Mouse (Mus musculus) liver, embryonic 12.5 days (tissue): ENCODE data around the gene Psen1. TPM values are rescaled to one million over a fixed set of nuclear protein-coding genes. Genes with fewer than 3 reads are reported as not detected.
A peak's percentile ranks its signal among the peaks of the same experiment; 100 is the strongest.

Experiments
- ATAC-seq: fragments of 200-750 bp; cut with Nextera tagmentation; 2 replicates; pipeline ENCODE4 v1.8.0; 2017; ENCODE audit warnings: moderate number of reproducible peaks, mild to moderate bottlenecking, moderate library complexity
- H3K27ac ChIP-seq: fragments of 300-500 bp; sonication (generic); 2 replicates; pipeline ENCODE4 v1.5.1; 2016; ENCODE audit warnings: mild to moderate bottlenecking
- H3K27me3 ChIP-seq: fragments of 300-500 bp; sonication (generic); replicated peaks from 2 replicates; pipeline ENCODE4 v1.6.1; 2016; ENCODE audit warnings: mild to moderate bottlenecking, moderate library complexity
- H3K36me3 ChIP-seq: fragments of 300-500 bp; sonication (generic); 2 replicates; pipeline ENCODE4 v1.6.1; 2016; ENCODE audit warnings: mild to moderate bottlenecking, moderate library complexity
- H3K4me1 ChIP-seq: fragments of 300-500 bp; sonication (generic); 2 replicates; pipeline ENCODE4 v1.6.1; 2016
- H3K4me2 ChIP-seq: fragments of 300-500 bp; sonication (generic); 2 replicates; pipeline ENCODE4 v1.6.1; 2016; ENCODE audit warnings: mild to moderate bottlenecking, moderate library complexity
- H3K4me3 ChIP-seq: fragments of 300-500 bp; sonication (generic); 2 replicates; pipeline ENCODE4 v1.5.1; 2016; ENCODE audit warnings: mild to moderate bottlenecking, moderate library complexity
- H3K9ac ChIP-seq: fragments of 300-500 bp; sonication (generic); 2 replicates; pipeline ENCODE4 v1.6.1; 2016; ENCODE audit warnings: mild to moderate bottlenecking, moderate library complexity
- H3K9me3 ChIP-seq: fragments of 300-500 bp; sonication (generic); replicated peaks from 2 replicates; pipeline ENCODE4 v1.6.1; 2016; ENCODE audit warnings: mild to moderate bottlenecking, moderate library complexity
- WGBS: fragments of 180-500 bp; shearing (Covaris S2); methylation state at CpG from one replicate; pipeline ENCODE4 v1.1.7; 2016; ENCODE audit not compliant: insufficient replicate concordance; 5-methylcytosine and 5-hydroxymethylcytosine counted together
- polyA plus RNA-seq: library from polyadenylated mRNA; unstranded; fragments of >200 nt; fragmentation: Nextera tagmentation; extraction: Ambion mirVana; gene quantifications from 2 replicates; pipeline ENCODE4 v1.2.1, GENCODE M21; 2016

Gene Psen1
- polyA plus RNA-seq, 1 experiment from 2014 or later: 33.0 TPM

- peak within 1 kb of the TSS; percentile 58 for H3K4me2 ChIP-seq
- 10% methylated on average over 28 of the region's 31 CpGs for WGBS
- peak within 1 kb of the TSS; percentile 38 for H3K4me3 ChIP-seq
- no peaks in the 10 kb centered on the region for H3K9me3 ChIP-seq
- peaks cover 29% of the 10 kb centered on the region for H3K4me1 ChIP-seq
- H3K9ac ChIP-seq: peak within 1 kb of the TSS; percentile 2; the same call in 1 of the 2 replicates
- H3K36me3 ChIP-seq: no peaks in the 10 kb centered on the region
- peaks cover 77% of the 10 kb centered on the region for H3K27me3 ChIP-seq
- no peak within 1 kb of the TSS for H3K27ac ChIP-seq
- ATAC-seq: no peak
Observed at GRCm38 (mm10) chr12:83763311-83764043, 75.5 kb downstream of the Psen1 start, which contains the start of gene Papln. Gene Papln, plus strand, starts transcription at chr12:83763634.

- 10% methylated on average over 14 of the region's 14 CpGs for WGBS
Observed at GRCm38 (mm10) chr12:83764044-83764365, 76.1 kb downstream of the Psen1 start.

DNA sequence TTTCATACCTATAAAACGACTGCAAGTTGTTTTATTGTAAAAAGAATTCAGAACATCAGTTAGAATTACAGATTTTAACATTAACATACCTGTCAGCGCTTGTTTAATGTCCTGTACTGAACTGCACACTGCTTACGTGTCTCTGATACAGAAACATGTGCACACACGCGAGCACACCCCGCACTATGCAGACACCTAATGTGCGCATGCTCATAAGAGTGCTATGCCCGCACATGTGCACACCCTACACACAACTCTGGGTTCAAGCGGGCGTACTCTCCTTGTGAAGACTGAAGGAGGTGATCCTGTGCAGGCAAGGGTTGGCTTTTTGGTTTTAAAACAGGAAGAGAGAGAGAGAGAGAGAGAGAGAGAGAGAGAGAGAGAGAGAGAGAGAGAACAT is 76.6 kb downstream of the Psen1 start:
- H3K27me3 ChIP-seq: peaks cover 86% of the 10 kb centered on the region
- ATAC-seq: no peak
- H3K36me3 ChIP-seq: no peaks in the 10 kb centered on the region
- peaks cover 31% of the 10 kb centered on the region for H3K4me1 ChIP-seq
- no peaks in the 10 kb centered on the region for H3K9me3 ChIP-seq
- no peak overlapping the region for H3K9ac ChIP-seq
- WGBS: 65% methylated on average over 10 of the region's 10 CpGs
- peak overlapping the region; percentile 58; the same call in 1 of the 2 replicates for H3K4me2 ChIP-seq
- no peak overlapping the region for H3K27ac ChIP-seq
- no peak overlapping the region for H3K4me3 ChIP-seq

More at GRCm38 (mm10) chr12:83764044-83764365, 76.1 kb downstream of the Psen1 start:
- H3K4me3 ChIP-seq: peak overlapping the region; percentile 38
- peaks cover 82% of the 10 kb centered on the region for H3K27me3 ChIP-seq
- H3K27ac ChIP-seq: no peak overlapping the region
- H3K9ac ChIP-seq: peak overlapping the region; percentile 2; the same call in 1 of the 2 replicates
- peaks cover 31% of the 10 kb centered on the region for H3K4me1 ChIP-seq
- H3K36me3 ChIP-seq: no peaks in the 10 kb centered on the region
- no peak for ATAC-seq
- no peaks in the 10 kb centered on the region for H3K9me3 ChIP-seq
- H3K4me2 ChIP-seq: peak overlapping the region; percentile 58

DNA sequence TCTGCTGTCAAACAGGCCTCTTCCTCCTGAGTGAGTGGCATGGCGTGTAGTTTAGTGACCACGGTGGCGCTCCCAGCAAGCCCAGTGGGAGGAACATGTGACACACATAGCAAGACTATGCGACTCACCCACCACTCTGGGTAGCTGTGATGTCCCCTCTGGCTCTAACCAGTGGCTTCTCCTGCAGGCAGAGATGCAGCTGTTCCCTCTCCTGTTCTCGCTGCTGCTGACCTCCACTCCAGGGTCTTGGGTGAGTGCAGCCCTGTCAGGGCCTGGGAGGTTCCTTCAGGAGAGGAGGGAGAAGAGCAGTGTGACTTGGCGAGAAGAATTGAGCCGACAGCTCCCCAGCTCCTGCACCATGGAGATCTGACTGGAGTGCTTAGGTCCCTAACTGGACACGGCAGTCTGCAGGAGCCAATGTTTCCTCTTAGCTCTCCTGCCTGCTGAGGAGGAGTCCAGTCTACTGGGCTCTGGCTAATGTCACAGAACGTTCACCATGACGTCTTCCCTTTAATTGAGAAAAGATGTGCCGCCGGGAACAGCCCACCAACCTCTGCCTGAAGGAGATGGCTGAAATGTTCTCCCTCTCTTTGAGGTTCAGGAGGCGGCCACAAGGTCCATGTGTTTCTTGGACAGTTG is 78.1 kb downstream of the Psen1 start:
- Histone ChIP-seq H3K27me3 (peaks cover 90% of the 10 kb centered on the region), H3K4me3 (no peak overlapping the region), H3K9me3 (no peaks in the 10 kb centered on the region), H3K36me3 (no peaks in the 10 kb centered on the region), H3K27ac (no peak overlapping the region), H3K4me2 (no peak overlapping the region), H3K9ac (no peak overlapping the region), H3K4me1 (peaks cover 41% of the 10 kb centered on the region)
- no peak for ATAC-seq
- 58% methylated on average over 13 of the region's 13 CpGs for WGBS

DNA sequence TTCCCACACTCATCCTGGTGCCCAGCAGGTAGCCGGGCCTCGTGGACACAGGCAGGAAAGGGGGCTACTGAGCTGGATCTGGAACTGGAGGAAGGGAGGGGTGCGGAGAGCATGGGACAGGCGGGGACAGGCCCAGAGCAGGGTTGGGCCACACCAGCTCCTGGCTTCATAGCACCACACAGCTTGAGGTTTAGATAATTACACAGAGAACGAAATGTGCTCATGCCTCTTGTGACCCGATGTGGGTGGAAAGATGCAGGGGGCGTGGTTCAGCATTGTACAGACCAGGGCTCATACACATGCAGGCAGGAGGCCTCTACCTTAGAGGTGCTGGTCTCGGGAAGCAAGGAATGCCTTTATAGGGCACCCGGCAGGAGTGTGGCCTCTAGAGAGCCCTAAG is 79.9 kb downstream of the Psen1 start:
- Histone ChIP-seq H3K9ac (no peak overlapping the region), H3K27ac (no peak overlapping the region), H3K4me2 (no peak overlapping the region), H3K36me3 (no peaks in the 10 kb centered on the region), H3K9me3 (no peaks in the 10 kb centered on the region), H3K4me3 (no peak overlapping the region), H3K4me1 (peaks cover 33% of the 10 kb centered on the region), H3K27me3 (peaks cover 88% of the 10 kb centered on the region)
- WGBS: 51% methylated on average over 9 of the region's 9 CpGs
- ATAC-seq: no peak

DNA sequence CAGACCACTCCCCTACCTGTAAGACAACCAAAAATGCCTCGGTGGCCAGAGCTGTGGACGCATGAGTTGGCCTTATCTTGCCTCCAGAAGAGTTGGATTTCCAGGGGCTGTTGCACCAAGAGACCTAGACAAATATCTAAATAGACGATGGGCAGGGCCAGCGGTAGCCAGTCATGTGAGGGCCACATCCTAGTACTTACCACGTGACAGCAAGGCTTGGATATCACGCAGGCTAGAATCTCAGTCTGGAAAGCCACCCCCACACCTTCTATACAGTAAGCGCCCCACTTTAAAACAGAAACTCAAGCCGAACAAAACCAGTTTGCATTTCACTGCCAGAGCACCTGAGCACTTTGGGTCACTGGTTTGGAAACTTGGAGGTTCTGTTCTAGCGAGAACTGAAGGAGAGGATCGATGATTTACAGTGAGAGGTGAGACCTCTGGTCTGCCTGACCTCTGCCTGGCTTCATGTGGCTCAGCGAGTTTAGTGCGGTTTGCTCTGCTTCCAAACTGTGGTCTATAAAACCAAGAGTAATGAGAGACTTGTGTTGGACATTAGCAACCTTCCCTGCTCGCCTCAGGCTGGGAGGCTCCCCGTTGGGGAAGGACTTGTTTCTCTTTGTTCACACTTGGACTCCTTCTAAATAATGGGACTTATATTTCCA is 80.4 kb downstream of the Psen1 start:
- Histone ChIP-seq H3K36me3 (no peaks in the 10 kb centered on the region), H3K4me1 (peaks cover 29% of the 10 kb centered on the region), H3K9ac (no peak overlapping the region), H3K9me3 (no peaks in the 10 kb centered on the region), H3K27me3 (peaks cover 88% of the 10 kb centered on the region), H3K4me3 (no peak overlapping the region), H3K4me2 (no peak overlapping the region), H3K27ac (no peak overlapping the region)
- no peak for ATAC-seq
- 62% methylated on average over 14 of the region's 14 CpGs for WGBS

DNA sequence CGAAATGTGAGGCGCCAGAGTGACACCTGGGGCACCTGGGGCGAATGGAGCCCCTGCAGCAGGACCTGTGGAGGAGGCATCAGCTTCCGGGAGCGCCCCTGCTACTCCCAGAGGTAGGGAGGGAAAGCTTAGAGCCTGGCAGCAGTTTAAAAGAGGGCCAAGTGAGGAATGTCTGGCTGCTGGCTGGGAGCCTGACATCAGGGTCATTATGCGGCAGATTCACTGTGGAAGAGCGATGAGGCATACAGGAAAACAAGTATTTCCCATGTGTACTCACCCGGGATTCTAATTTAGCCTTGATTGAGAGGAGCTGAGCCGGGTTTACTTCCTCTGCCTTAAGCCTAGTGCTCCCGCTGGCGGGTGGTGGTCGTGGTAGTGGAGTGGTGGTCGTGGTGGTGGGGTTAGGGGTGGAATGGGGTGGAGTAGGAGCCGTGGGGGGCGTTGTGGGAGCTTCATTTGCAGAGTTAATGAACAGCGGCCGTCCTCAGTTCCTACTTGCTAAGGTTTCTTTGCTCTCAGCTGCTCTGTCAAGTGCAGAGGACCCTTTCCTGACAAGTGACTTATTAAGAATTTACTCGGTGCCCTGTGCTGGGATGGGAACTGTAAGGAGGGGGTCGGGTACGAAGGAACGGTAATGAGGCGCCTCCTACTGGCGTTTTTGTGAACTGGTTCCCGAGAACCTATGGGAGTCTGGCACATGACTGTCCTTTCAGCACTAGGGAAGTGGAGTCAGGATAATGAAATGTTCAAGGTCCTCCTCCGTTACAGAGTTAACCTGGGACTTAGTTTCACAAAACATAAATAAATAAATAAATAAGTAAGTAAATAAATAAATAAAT is 82.7 kb downstream of the Psen1 start:
- Histone ChIP-seq H3K4me3 (peak overlapping the region; percentile 8; the same call in 1 of the 2 replicates), H3K4me1 (peaks cover 17% of the 10 kb centered on the region), H3K27ac (no peak overlapping the region), H3K4me2 (peak overlapping the region; percentile 40), H3K27me3 (peaks cover 90% of the 10 kb centered on the region), H3K36me3 (no peaks in the 10 kb centered on the region), H3K9ac (no peak overlapping the region), H3K9me3 (no peaks in the 10 kb centered on the region)
- WGBS: 9% methylated on average over 25 of the region's 25 CpGs
- no peak; the same call in 1 of the 2 replicates for ATAC-seq

DNA sequence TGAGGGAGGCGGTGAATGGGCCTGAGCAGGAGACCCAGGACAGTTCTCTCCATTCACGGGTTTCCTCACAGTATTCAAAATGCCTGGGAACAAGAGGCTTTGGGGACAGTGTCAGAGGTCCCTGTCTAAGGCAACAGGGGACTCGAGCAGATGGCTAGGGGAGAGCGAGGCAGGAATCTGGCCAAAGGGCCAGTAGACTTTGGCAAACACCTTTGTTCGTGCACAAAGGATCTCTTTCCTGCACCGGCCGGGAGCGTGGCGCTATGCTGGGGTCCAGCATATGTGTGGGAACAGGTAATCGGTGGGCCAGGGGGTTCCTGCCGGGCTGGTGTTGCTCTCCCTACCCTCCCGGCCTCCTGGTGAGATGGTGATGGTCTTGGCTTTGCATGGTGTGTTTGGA is 87.7 kb downstream of the Psen1 start:
- Histone ChIP-seq H3K4me3 (no peak overlapping the region), H3K27me3 (peaks cover 47% of the 10 kb centered on the region), H3K9me3 (no peaks in the 10 kb centered on the region), H3K36me3 (no peaks in the 10 kb centered on the region), H3K4me2 (no peak overlapping the region), H3K4me1 (peaks cover 2% of the 10 kb centered on the region), H3K27ac (no peak overlapping the region), H3K9ac (no peak overlapping the region)
- 69% methylated on average over 12 of the region's 12 CpGs for WGBS
- no peak for ATAC-seq

GRCm38 (mm10) chr12:83776766-83777165 is 88.8 kb downstream of the Psen1 start:
- no peaks in the 10 kb centered on the region for H3K9me3 ChIP-seq
- no peaks in the 10 kb centered on the region for H3K36me3 ChIP-seq
- 82% methylated on average over 7 of the region's 7 CpGs for WGBS
- no peak overlapping the region for H3K9ac ChIP-seq
- no peak overlapping the region for H3K27ac ChIP-seq
- no peak overlapping the region for H3K4me3 ChIP-seq
- no peaks in the 10 kb centered on the region for H3K4me1 ChIP-seq
- H3K4me2 ChIP-seq: no peak overlapping the region
- H3K27me3 ChIP-seq: peaks cover 43% of the 10 kb centered on the region
- no peak for ATAC-seq

DNA sequence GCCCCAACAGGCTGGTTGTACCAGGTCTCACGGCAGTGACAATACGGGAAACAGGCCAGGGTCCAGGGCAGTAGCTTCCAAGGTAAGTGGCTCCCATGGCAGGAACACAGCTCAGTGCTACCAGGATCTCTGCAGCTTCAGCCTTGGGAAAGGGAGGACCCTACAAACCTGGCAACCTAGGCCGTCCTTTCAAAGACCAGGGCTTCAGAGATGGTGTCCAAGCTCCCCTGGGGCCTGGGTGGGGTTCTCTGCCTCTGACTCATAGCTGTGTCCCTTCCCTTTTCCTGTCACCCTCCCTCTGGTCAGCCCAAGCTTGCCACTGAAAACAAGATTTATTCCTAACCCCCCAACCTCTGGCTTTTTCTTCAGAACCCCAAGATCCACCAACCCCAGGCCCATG is 92.2 kb downstream of the Psen1 start:
- no peaks in the 10 kb centered on the region for H3K36me3 ChIP-seq
- WGBS: 65% methylated on average over 3 of the region's 3 CpGs
- H3K27me3 ChIP-seq: peaks cover 25% of the 10 kb centered on the region
- no peak overlapping the region for H3K4me3 ChIP-seq
- no peaks in the 10 kb centered on the region for H3K4me1 ChIP-seq
- no peak overlapping the region for H3K4me2 ChIP-seq
- no peaks in the 10 kb centered on the region for H3K9me3 ChIP-seq
- H3K9ac ChIP-seq: no peak overlapping the region
- no peak overlapping the region for H3K27ac ChIP-seq
- ATAC-seq: no peak

DNA sequence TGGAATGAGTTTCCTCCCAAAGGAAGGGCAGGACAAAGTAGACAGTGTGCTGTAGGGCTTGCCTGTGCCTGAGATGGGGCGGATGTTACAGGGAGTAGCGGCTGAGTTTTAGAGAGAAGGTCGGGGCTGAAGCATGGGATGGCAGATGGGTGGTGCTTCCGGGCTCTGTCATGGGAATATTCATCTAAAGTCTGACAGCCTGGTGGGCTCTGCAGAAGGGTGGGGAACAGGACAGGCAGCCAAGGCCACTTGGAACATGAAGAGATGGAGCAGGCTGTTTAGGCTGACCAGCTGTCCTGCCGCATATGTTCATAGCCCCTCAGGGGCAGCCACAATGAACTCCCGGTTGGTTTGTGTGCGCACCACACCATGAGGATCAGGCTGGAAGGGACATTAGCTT is 93.3 kb downstream of the Psen1 start:
- 62% methylated on average over 7 of the region's 7 CpGs for WGBS
- Histone ChIP-seq H3K4me2 (no peak overlapping the region), H3K4me3 (no peak overlapping the region), H3K9ac (no peak overlapping the region), H3K9me3 (no peaks in the 10 kb centered on the region), H3K27ac (no peak overlapping the region), H3K27me3 (peaks cover 16% of the 10 kb centered on the region; the same call in 1 of the 2 replicates), H3K4me1 (no peaks in the 10 kb centered on the region), H3K36me3 (no peaks in the 10 kb centered on the region)
- ATAC-seq: no peak
